Mouse (Mus musculus) cerebellum, postnatal 14 days (tissue): ENCODE data around the gene Snn.

Source experiments
- DNase-seq, 2 experiments: peaks; one replicate each; pipeline ENCODE4 v3.0.0; 2021; ENCODE audit warnings: mixed read lengths in 2 of 2

Snn gene

DNA sequence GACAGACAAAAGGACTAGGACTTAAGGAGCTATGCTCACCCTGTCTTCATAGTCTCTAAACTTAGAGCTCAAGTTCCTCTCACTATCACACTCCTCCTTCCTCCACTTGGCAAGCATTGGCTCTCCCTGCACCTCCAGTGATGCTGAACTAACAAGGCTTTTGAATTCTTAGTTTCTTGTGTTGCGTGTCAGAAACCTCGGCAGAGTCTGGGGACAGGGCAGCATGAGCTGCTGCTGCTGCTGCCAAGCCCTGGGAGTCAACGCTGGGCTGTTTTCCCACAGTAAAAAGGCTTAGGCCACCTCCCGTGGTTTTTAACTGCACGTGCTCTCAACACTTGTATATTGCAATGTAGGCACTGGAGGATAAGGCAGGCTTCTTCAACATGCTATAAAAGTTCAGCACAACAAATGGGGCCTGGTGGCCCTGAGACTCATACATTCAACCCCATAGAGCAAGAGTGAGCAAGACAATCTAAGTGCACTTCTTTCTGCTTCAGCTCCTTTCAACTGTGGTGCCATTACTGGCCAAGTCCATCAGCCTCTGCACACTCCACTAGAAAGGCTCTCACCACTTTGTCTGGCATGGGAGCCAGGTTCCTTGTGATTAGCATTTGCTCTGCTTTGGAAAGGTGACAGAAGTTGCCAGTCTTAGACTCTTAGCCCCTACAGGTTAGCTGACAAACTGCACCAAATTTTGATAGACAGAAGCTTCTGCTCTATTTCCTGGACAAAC, 26.3 kb downstream of the Snn start:
- peak; percentile 63 to 66 for DNase-seq

DNA sequence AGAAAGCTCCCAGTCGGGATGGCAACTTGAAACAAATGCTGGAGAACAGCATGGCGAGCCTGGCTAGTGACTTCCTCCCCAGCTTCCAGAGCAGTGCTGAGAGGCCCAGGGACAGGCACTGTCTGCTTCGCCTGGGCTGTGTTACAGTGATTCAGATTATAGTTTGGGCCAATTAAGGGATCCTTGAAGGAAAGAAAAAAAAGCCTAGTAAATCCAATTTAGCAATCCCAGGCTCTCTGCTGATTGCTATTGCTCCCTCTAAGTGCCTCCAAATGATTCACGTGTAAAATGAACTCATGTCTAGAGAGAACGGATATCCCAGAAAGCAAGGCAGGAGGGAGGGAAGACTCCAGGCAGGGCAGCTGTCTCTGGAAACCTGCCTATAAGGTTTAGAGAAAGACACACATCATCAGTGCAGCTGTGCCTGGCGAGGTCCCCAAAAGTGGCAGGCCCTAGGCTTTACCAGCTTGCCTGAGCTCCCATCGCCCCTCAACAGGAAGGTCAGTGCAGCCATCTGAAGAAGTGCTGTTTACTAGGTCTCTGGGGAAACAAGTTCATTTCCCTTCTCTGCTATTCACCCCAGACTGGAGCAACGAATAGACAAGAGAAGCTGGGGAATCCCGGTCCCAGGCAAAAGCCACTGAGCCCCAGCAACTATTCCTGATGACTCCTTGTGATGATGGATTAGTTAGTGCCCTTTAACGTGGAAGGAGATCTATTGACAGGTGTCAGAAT, 30.3 kb downstream of the Snn start:
- no peak for DNase-seq

DNA sequence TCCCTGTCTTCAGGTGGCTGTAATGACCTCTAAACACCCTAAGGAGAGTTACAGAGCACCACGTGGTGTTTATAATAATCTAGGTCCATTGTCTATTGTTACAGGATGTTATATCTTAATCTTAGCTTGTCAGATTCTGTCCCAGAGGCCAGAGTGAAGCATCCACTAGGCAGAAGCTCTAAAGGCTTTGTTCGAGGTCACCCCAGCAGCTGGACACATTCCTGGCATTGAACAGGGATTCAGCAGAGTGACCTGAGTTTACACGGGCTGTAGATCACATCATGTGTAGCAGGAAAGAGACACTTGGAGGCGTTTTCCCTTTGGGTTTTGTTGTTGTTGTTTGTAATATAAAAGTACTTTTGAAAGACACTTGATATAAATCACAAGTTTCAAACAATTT, 31.3 kb downstream of the Snn start:
- no peak for DNase-seq

DNA sequence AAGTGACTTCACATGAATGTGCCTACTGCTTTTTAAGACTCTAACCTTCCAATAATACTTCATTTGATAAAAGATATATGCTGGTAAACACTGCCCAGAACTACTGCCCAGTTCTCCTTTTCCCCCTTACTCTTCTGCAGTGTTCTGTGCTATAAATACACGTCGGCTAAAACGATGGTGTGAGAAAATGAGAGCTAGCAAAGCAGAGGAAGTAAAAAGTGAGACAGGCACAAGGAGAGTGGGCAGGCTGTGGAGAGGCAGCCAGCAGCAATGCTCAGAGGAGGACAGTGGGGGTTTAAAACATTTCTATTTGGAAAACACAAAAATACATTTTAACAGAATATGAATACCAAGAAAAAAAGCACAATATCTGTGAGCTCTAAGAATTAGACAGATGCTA, 31.8 kb downstream of the Snn start:
- no peak for DNase-seq

DNA sequence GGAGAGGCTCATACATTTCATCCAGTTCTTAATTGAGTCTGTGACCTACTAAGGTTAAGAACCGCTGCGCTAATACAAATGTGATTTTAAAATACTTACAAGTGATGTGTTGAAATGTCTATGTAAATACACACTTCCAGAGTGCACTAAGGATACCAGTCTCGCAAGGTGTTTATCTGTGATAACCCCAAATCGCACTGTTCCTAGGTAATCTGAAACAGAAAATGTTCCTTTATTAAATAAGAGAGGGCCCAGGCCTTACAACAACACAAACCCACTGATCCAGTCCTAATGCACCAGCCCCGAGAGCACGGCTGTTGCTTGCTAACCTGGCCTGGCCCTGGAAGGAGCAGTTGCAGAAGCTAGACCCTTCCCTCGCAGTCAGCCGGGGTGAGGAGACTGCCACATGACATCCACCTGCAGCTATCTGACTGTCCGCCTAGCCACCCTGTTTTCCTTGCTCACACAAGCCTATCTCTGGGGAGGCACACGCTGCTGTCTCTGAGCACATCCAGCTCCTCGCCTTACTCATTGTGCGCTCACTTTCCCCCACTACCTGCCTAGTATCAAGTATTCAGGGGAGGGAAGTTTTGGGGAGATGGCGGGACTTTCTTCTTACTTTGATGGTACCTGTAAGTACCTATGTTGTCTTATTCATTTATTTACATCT, 33.1 kb downstream of the Snn start:
- no peak for DNase-seq

DNA sequence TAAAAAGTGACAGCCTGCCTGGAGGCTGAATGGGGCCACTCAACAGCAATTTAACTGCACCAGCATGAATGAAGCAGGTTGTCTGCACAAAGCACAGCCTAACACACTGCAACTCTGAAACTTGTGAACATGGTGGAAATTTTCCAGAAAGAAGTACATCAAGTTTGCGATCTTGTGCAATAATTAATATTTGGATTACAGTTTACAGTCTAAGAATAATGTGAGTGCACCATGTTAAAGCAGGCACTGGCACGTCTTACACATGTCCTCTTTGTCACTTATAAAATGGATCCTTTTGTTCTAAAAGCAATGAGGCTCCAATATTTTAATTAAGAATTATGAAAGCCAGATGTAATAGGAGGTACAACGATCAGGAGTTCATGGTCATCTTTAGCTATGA, 36.6 kb downstream of the Snn start:
- DNase-seq: no peak

DNA sequence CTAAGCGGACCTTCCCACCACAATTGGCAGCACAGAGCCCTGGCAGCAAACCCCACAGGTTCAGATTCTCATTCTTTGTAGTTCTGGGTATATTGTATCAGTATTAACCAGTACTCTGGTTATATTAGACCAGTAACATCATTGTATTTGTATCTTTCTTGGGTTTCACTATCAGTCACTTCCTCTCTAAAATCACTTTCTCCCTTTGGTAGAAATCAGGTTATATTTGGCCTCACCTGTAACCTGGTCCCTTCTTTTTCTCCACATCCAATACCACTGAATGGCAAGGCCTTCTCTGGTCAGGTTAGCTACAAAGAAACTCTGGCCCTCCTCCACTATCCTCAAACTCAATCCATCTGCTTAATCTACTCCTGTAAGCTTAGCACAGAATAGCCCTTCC, 44.2 kb downstream of the Snn start:
- DNase-seq: no peak

DNA sequence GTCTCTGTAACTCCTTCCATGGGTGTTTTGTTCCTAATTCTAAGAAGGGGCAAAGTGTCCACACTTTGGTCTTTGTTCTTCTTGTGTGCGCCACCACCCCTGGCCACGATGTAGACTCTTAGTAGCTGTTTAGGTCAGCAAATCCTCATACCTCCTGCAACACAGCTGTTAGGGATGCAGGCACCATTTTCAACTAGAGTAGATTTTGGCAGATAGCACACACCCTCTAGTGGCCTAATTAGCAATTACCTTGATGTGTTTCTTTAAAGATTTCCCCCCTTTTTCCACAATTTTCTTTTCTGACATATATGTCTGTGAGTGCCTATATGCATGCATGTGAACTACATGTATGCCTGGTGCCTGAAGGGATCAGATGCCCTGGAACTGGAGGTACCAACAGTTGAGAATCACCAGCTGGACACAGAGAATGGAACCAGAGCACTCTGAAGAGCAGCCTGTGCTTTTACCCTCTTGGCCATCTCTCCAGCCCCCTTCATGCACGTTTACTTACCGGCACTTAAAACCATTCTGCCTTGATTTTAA, 48.5 kb downstream of the Snn start:
- peak; percentile 18 to 44 for DNase-seq

DNA sequence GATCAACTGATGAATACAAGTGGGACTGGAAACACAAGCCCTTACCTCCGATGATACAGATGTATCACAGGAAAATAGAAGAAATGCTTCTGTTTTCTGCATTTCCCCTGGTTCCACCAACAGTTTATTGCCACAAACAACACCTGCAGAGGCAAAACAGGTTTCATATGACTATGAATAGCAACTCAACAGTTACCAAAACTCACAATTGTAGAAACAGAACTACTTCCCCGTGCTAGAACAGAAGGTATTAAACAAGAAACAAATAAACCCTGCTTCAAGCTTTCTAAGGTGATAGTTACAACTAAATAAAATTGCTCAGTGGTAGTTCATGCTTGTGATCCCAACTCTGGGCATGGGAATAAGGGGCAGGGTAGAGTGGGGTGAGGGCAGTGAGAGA, 61.9 kb downstream of the Snn start:
- no peak for DNase-seq

DNA sequence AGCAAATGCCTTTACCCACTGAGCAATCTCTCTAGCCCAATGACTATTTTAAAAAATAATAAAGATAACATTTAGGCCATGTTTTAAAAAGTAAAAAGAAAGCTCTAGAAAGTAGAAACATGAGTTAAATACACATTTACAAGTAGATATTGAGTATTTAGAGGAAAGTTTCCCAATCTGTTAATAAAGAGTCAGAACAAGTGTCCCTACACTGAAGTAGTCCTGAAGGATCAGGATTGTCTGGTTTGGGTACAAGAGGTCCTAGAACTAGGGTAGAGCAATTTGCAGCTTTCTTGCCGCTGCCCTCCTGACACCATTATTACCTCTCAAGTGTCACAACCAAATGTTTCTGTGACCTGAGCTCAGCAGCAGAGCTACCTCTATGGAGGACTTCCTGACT, 63.4 kb downstream of the Snn start:
- no peak for DNase-seq
